Mouse (Mus musculus): Measurements from ENCODE around the gene Zfr2. TPM values are rescaled to one million over a fixed set of nuclear protein-coding genes. Genes with fewer than 3 reads are reported as not detected.

The Zfr2 gene
- total RNA-seq (2021), result 10 to 100 TPM; 54.9 to 72.9 TPM

- intact Hi-C loops (cut with DNase I), result no loop called here
- DNase-seq (ENCODE audit: low spot score in 2 of 2), result peak; percentile 91 to 93
Observed at GRCm38 (mm10) chr10:81232580-81233225, at the start of gene Zfr2. Gene Zfr2 (plus strand): TSS chr10:81233155.

GRCm38 (mm10) chr10:81183805-81184204 is 49.1 kb upstream of the Zfr2 start, which contains the start of gene 4930442H23Rik:
Gene 4930442H23Rik (minus strand): TSS chr10:81183849.
- DNase-seq (ENCODE audit: low spot score in 2 of 2), result no peak
- intact Hi-C loops (cut with DNase I), result no loop called here

- no peak for DNase-seq (ENCODE audit: low spot score in 2 of 2)
- intact Hi-C loops (cut with DNase I), result no loop called here
Observed at GRCm38 (mm10) chr10:81184765-81185164, 48.2 kb upstream of the Zfr2 start.

GRCm38 (mm10) chr10:81187161-81187560 is 45.8 kb upstream of the Zfr2 start:
- DNase-seq (ENCODE audit: low spot score in 2 of 2), result no peak
- intact Hi-C loops (cut with DNase I), result no loop called here

- DNase-seq (ENCODE audit: low spot score in 2 of 2), result no peak
- intact Hi-C loops (cut with DNase I), result loop anchor here (10.0 kb wide), 1 partner anchor 265 kb away; the partner anchor contains the start of gene Nfic
Observed at GRCm38 (mm10) chr10:81189821-81190220, 43.1 kb upstream of the Zfr2 start.

- intact Hi-C loops (cut with DNase I), result loop anchor here (10.0 kb wide), 1 partner anchor 264 kb away; the partner anchor contains the start of gene Nfic
- DNase-seq (ENCODE audit: low spot score in 2 of 2), result no peak
Observed at GRCm38 (mm10) chr10:81190236-81190911, 42.6 kb upstream of the Zfr2 start.

- intact Hi-C loops (cut with DNase I), result loop anchor here (10.0 kb wide), 1 partner anchor 264 kb away; the partner anchor contains the start of gene Nfic
- no peak for DNase-seq (ENCODE audit: low spot score in 2 of 2)
Observed at GRCm38 (mm10) chr10:81190912-81191321, 42.0 kb upstream of the Zfr2 start.

- no peak for DNase-seq (ENCODE audit: low spot score in 2 of 2)
- intact Hi-C loops (cut with DNase I), result loop anchor here (10.0 kb wide), 1 partner anchor 263 kb away; the partner anchor contains the start of gene Nfic
Observed at GRCm38 (mm10) chr10:81191342-81191982, 41.5 kb upstream of the Zfr2 start.

- DNase-seq (ENCODE audit: low spot score in 2 of 2), result peak; percentile 88 to 94
- intact Hi-C loops (cut with DNase I), result loop anchor here (10.0 kb wide), 1 partner anchor 262 kb away; the partner anchor contains the start of gene Nfic
Observed at GRCm38 (mm10) chr10:81192270-81192967, 40.5 kb upstream of the Zfr2 start.

GRCm38 (mm10) chr10:81192968-81193501 is 39.9 kb upstream of the Zfr2 start:
- intact Hi-C loops (cut with DNase I), result loop anchor here (10.0 kb wide), 1 partner anchor 262 kb away; the partner anchor contains the start of gene Nfic
- DNase-seq (ENCODE audit: low spot score in 2 of 2), result no peak

GRCm38 (mm10) chr10:81193991-81194774 is 38.8 kb upstream of the Zfr2 start:
- intact Hi-C loops (cut with DNase I), result loop anchor here (10.0 kb wide), 1 partner anchor 261 kb away; the partner anchor contains the start of gene Nfic
- no peak for DNase-seq (ENCODE audit: low spot score in 2 of 2)

GRCm38 (mm10) chr10:81195300-81195699 is 37.7 kb upstream of the Zfr2 start:
- intact Hi-C loops (cut with DNase I), result loop anchor here (10.0 kb wide), 1 partner anchor 260 kb away; the partner anchor contains the start of gene Nfic
- no peak for DNase-seq (ENCODE audit: low spot score in 2 of 2)

GRCm38 (mm10) chr10:81196470-81197065 is 36.4 kb upstream of the Zfr2 start:
- intact Hi-C loops (cut with DNase I), result loop anchor here (10.0 kb wide), 1 partner anchor 258 kb away; the partner anchor contains the start of gene Nfic
- DNase-seq (ENCODE audit: low spot score in 2 of 2), result no peak

- DNase-seq (ENCODE audit: low spot score in 2 of 2), result no peak
- intact Hi-C loops (cut with DNase I), result loop anchor here (10.0 kb wide), 1 partner anchor 257 kb away; the partner anchor contains the start of gene Nfic
Observed at GRCm38 (mm10) chr10:81197305-81197704, 35.6 kb upstream of the Zfr2 start.

- intact Hi-C loops (cut with DNase I), result loop anchor here (2.0 to 10.0 kb wide), 3 partner anchors 19 to 257 kb away; partner anchors contain the start of genes Hmg20b and Nfic
- DNase-seq (ENCODE audit: low spot score in 2 of 2), result peak in 1 of 2 experiments; percentile 63
Observed at GRCm38 (mm10) chr10:81198230-81198629, 34.7 kb upstream of the Zfr2 start.

- intact Hi-C loops (cut with DNase I), result loop anchor here (2.0 to 10.0 kb wide), 3 partner anchors 18 to 256 kb away; partner anchors contain the start of genes Hmg20b and Nfic
- no peak for DNase-seq (ENCODE audit: low spot score in 2 of 2)
Observed at GRCm38 (mm10) chr10:81198990-81199389, 34.0 kb upstream of the Zfr2 start.

- no peak for DNase-seq (ENCODE audit: low spot score in 2 of 2)
- intact Hi-C loops (cut with DNase I), result no loop called here
Observed at GRCm38 (mm10) chr10:81200141-81200540, 32.8 kb upstream of the Zfr2 start.

Data from left cerebral cortex, postnatal 36 days (tissue).